Mouse (Mus musculus) gastrocnemius, adult 18-20 months (tissue): ENCODE measurements around the gene Hist1h3c. TPM values are rescaled to one million over a fixed set of nuclear protein-coding genes. Genes with fewer than 3 reads are reported as not detected.
"Not testable (repeated sequence)": the region's sequence is repeated elsewhere in the genome, so short reads cannot be mapped to it uniquely, and the experiment has no call there.

Experiments
- DNase-seq: peaks from one replicate; pipeline ENCODE4 v3.0.0; 2021; ENCODE audit warnings: low spot score
- total RNA-seq, 2 experiments: library from RNA; stranded (reverse); gene quantifications; 2 replicates each; pipeline ENCODE4 v1.2.3; 2021

Gene Hist1h3c
- total RNA-seq, 2 experiments from 2014 or later = not detected

DNA sequence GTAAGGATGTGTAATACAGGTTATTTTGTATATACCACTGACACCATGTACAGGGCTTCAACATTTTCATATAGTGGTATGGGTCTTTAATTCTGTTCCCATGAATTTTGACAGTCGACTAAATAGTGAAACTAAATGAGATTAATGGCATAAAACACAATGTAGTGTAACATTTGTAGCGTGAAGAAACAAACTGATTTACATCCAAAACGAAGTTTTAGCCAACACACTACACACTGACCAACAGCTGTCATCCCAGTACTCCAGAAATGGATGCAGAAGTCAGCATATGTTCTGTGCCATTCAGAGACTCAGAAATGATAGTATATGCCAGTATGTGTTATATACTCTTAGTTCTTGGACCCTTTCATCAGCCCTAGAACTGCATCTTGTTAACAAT, 12.5 kb upstream of the Hist1h3c start:
- DNase-seq = no peak

DNA sequence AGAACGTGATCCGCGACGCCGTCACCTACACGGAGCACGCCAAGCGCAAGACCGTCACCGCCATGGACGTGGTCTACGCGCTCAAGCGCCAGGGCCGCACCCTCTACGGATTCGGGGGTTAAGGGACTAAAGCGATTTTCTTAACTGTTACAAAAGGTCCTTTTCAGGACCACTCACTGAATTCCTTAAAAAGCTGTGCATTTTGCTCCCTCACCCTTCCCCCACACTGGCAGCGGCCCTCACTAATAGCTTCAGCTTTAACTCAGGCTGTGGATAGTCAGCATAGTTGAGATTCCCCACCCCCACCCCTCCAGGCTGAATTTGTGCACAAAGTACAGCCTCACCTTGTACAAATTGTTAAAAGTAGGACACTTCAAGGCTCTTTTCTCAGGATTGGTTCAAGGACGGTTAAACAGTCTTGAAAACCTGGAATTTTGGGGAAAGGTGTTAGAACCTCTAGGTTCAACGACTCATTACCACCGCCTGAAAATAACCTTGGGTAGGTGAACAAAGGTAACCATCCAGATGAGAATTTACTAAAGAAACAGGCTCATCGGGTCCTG, 11.9 kb upstream of the Hist1h3c start:
- no peak for DNase-seq

DNA sequence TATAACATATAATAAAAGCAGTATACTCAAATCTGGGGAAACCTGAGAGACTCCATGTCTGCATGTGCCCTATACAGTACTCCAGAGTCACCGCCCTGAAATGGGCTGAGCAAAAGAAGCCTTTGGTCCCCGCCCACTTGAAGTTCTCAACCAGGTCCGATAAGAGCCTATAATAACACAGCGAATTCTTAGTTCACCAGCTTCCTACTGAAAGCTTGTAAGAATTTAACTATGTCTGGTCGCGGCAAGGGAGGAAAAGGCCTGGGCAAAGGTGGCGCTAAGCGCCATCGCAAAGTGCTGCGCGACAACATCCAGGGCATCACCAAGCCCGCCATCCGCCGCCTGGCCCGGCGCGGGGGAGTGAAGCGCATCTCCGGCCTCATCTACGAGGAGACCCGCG, 11.4 kb upstream of the Hist1h3c start, which contains the start of gene Hist1h4b:
Gene Hist1h4b (plus strand): TSS at position 224 of the 400 bp plus-strand sequence.
- peak; percentile 50 for DNase-seq

DNA sequence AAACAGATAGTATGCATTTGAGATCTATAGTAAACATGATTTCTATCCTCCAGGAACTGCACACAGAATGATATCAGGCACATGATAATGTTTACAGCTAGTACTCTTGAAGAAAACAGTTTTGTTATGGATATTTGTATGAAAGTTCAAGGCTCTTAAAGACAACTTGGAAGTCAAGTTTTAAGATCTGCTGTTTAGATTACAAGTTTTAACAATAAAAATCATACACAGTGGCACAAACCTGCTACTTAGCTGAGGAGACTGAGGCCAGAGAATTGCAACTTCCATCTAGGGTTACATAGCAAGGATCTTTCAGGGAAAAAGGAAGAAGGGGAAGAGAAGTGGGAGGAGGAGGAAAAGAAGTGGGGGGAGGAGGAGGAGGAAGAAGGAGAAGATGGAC, 9.6 kb upstream of the Hist1h3c start:
- no peak for DNase-seq

GRCm38 (mm10) chr13:23753314-23754078, 8.1 kb upstream of the Hist1h3c start:
- DNase-seq = no peak

DNA sequence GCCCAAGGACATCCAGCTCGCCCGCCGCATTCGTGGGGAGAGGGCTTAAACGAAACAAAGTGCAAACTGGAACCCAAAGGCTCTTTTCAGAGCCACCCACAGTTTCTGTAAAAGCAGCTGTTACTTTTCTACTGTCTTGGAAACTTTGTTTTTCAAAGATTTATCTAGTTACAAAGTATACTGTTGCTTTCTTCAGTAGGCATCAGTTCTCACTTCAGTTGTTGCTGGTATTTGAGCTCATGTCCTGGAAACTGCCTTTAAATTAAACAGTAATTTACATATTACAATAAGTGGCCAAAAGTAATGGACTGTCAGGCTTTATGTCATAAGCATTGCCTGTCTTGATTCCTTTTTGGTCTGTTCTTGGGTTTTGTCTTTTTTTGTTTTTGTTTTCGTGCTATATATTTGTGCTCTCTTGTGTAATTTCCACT, 7.4 kb upstream of the Hist1h3c start:
- no peak for DNase-seq

DNA sequence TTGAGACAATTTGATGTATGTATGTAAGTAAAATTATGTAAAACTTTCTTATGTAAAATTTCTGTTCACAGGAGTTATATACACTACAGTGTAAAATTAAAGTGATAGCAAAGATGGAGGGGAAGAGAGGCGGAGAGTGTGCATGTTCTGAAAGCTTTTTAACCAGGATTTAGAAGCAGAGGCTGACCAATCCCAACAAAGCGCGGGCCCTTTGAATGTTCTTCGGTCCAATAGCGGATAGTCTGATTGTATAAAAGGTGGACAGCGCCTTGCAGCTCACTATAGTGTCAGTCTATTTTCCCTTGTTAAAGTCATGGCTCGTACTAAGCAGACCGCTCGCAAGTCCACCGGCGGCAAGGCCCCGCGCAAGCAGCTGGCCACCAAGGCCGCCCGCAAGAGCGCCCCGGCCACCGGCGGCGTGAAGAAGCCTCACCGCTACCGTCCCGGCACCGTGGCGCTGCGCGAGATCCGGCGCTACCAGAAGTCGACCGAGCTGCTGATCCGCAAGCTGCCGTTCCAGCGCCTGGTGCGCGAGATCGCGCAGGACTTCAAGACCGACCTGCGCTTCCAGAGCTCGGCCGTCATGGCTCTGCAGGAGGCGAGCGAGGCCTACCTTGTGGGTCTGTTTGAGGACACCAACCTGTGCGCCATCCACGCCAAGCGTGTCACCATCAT, 6.8 kb upstream of the Hist1h3c start, which contains the start of gene Hist1h3b:
Gene Hist1h3b (plus strand): TSS at position 201 of the 675 bp plus-strand sequence.
- DNase-seq = peak; percentile 44

GRCm38 (mm10) chr13:23751478-23751956, 6.1 kb upstream of the Hist1h3c start:
- no peak for DNase-seq

- DNase-seq = not testable (repeated sequence)
These were observed 5.6 kb upstream of the Hist1h3c start, which contains the start of gene Hist1h2ab for GRCm38 (mm10) chr13:23750839-23751477. Gene Hist1h2ab (plus strand): TSS chr13:23751126.

DNA sequence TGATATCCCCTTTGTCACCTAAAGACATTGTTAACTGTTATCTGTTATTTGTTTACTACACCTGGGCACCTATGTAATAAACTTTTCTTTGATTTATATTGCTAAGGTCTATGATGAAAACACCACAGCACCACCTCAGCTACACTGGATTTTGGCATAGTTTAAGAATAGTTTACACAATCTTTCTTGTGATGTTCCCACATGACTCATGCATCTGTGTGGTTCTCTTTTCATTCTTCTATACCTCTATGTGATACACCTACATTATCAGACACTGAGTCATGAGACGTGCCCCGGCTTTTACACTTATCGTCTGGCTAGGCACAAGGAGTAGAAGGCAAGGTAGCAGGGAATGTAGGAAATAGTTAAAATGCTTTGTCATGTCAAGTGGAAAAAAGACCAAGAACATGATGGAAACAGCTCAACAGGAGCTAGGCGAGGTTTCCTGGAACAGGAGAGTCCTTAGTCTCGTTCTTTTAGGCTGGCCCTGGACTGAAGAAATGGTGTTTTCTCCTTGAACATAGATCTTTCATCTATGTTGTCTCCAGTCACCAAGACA, 4.2 kb upstream of the Hist1h3c start:
- no peak for DNase-seq

DNA sequence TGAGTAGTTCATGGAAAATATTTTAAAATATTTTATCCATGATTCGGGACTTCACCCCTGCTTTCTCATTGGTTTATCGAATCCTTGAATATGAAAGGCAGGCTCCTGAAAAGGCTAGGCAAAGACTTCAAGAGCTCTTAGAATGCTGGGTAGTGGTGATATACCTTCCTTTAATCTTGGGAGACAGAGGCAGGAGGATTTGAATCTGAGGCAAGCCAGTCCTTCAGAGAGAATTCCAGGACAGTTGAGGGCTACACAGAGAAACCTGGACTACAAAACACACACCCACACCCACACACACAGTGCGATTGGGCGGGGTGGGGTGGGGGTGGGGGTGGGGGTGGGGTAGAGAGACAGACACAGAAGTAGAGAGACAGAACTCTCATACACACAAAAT, 2.5 kb upstream of the Hist1h3c start:
- no peak for DNase-seq

DNA sequence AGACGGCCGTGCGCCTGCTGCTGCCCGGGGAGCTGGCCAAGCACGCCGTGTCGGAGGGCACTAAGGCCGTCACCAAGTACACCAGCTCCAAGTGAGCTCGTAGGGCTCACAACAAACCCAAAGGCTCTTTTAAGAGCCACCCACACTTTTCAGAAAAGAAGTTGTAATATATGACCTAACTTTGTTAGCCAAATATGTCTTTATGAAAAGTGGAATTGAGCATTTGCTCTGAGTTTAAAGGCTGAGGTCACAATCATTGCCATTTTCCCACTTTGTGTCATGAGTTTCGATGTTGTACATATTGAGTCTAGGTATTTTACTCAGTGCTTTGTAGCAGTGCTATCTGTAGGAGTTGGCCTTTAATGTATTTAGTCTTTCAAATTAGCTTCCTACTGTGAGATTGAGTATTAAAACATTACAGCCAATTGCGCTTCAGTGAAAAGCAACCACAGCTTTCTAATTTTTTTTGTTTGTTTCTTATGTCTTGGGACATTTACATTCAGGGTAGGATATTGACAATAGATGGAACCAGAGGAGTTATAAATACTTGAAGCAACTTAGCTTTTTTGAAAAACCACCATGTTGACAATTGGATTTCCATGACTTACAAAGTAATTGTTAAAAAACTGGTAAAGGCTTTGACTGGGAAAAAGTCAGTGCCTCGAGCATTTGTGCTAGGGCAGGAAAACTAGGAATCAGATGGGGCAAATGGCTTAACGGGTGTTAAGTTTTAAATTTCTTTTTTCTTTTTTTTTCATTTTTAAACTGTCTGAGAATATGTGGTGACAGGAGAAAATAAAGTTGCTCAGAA, 1.9 kb upstream of the Hist1h3c start:
- no peak for DNase-seq

DNA sequence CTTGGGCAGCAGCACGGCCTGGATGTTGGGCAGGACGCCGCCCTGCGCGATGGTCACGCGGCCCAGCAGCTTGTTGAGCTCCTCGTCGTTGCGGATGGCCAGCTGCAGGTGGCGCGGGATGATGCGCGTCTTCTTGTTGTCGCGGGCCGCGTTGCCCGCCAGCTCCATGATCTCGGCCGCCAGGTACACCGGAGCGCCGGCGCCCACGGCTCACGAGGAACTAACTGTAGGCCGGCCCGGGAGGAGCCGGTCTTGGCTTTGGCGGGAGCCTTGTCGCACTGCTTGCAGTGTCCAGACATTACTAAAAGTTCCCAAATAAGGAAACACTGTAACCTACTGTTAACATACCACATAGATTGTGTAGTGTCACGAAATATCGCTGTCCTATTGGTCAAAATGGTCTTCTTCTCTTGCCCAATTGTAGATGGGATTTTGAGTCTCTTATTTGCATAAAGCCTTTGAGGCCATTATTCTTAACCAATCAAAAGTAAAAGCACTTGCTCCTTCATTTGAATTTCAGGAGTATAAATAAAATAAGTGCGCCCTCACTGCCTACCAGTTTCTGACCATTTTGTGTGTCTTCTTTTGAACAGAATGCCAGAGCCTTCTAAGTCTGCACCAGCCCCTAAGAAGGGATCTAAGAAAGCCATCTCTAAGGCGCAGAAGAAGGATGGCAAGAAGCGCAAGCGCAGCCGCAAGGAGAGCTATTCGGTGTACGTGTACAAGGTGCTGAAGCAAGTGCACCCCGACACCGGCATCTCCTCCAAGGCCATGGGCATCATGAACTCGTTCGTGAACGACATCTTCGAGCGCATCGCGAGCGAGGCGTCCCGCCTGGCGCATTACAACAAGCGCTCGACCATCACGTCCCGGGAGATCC, 1.0 kb upstream of the Hist1h3c start, which contains the start of gene Hist1h2bb:
Gene Hist1h2bb (plus strand): TSS at position 534 of the 880 bp plus-strand sequence.
- DNase-seq = peak; percentile 43

GRCm38 (mm10) chr13:23744421-23745380, 701 bp downstream of the Hist1h3c start:
- DNase-seq = no peak

DNA sequence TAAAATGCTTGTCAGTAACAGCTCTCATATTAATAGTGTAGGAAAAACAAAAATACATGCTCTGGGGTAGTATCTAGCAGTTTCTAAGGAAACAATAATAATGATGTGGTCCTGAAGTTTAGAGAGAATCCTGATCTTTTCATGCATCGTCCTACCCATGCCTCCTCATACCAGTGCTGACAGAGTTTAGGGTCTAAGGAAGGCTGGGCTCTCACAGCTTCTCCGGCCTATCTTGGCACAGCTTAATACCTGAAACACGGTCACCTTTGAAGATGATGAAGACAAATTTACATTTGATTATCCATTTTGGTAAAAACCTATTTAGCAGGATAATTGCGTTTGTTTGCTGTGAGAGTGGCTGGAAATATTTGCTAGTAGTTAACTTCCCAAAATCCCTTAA, 1.4 kb downstream of the Hist1h3c start:
- no peak for DNase-seq

DNA sequence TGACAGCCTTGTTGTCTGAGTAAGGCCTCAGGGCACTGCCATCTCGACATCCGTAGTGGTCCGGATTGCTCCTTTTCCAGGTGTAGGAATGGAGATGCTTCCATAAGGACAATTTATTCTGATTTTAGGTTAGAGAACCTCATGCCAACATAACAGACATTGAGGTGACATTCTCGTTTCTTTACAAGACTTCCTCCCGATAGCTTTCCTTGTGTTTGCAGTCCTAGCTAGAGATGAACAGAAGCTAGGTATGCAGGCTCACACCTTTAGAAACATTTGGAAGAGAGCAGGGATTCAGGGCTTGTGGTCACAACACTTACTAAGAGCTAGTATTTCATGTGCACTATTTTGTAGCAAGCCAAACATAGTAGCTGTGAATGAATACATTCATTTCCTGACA, 2.2 kb downstream of the Hist1h3c start:
- DNase-seq = no peak

DNA sequence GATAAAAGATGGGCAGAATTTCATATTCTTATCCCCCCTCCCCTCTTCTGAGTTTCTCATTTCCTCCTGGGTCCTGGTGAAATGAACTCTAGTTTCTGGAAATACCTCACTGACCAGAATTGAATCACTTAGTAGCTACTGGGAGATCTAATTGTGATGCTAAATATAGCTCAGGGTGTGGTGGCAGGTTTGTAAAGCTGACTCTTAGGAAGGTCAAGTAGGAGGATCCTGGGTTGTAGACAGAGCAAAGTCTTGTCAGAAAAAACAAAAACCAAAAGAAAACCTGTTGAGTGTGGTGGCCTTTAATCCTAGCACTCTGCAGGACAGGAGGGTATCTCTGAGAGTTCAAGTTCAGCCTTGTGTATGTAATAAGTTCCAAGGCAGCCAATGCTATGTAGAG, 3.4 kb downstream of the Hist1h3c start:
- no peak for DNase-seq

GRCm38 (mm10) chr13:23740910-23741309, 4.5 kb downstream of the Hist1h3c start:
- DNase-seq = no peak
